Mouse (Mus musculus): ENCODE data around the gene Kcnd1. TPM values are rescaled to one million over a fixed set of nuclear protein-coding genes. Genes with fewer than 3 reads are reported as not detected.
"Not testable (repeated sequence)": the region's sequence is repeated elsewhere in the genome, so short reads cannot be mapped to it uniquely, and the experiment has no call there.

Gene Kcnd1
- polyA plus RNA-seq, 1 experiment: 0.79 TPM

- TF ChIP-seq POLR2A (IDR thresholded peaks at IDR 0.05; ENCODE audit: control insufficient read depth, low read depth, low read length) (no peak), CTCF (IDR thresholded peaks at IDR 0.05; ENCODE audit: control insufficient read depth, insufficient read depth, insufficient replicate concordance, low read depth, low read length) (no peak)
- no peaks in the 10 kb centered on the region for H3K27me3 ChIP-seq (ENCODE audit: control insufficient read depth, insufficient read depth, low read length)
- H3K36me3 ChIP-seq (ENCODE audit: control insufficient read depth, insufficient read depth, low read length): no peaks in the 10 kb centered on the region
- H3K4me3 ChIP-seq (ENCODE audit: control insufficient read depth, low read depth, low read length): no peak overlapping the region
- H3K27ac ChIP-seq (ENCODE audit: control insufficient read depth, insufficient read depth, low read depth, low read length): no peak overlapping the region
- H3K4me1 ChIP-seq (ENCODE audit: control insufficient read depth, insufficient read depth, low read length): no peaks in the 10 kb centered on the region
These were observed 39.4 kb upstream of the Kcnd1 start for GRCm38 (mm10) chrX:7782603-7783092.

DNA sequence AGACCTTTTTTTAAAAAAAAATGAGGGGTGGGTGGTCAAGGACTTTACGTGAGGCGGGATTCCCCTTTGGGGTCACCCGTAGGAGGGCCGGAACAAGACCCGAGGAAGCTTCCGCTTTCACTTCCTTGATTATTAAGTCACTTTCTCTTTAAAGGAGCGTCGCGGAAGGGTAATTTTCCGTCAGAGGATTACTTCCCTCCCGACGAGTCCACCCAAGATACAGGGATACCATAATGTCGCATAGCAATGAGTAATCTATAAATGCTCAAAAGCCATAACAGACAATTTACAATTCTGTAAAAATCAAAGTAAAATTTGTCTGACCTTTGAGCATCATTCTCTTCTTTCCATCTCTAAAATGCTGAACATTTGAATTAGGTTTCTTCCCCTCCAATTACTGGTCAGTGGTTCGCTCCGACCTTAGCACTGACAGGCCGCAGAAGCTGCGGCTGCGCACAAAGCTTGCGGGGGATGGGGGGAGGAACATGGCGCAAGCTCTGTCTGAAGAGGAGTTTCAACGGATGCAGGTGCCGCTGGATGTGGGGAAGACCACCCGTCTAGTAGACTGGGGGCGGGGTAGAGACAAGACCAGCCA lies 32.5 kb upstream of the Kcnd1 start, which contains the start of gene Gripap1:
Gripap1 (plus strand) TSS at position 224 of the 595 bp plus-strand sequence.
- peak within 1 kb of the TSS; percentile 86 for H3K4me3 ChIP-seq (ENCODE audit: control insufficient read depth, low read depth, low read length)
- TF ChIP-seq CTCF (IDR thresholded peaks at IDR 0.05; ENCODE audit: control insufficient read depth, insufficient read depth, insufficient replicate concordance, low read depth, low read length) (no peak), POLR2A (IDR thresholded peaks at IDR 0.05; ENCODE audit: control insufficient read depth, low read depth, low read length) (peak; percentile 39; the same call in 1 of the 2 replicates)
- H3K27me3 ChIP-seq (ENCODE audit: control insufficient read depth, insufficient read depth, low read length): no peaks in the 10 kb centered on the region
- peak within 1 kb of the TSS; percentile 66 for H3K27ac ChIP-seq (ENCODE audit: control insufficient read depth, insufficient read depth, low read depth, low read length)
- no peaks in the 10 kb centered on the region for H3K4me1 ChIP-seq (ENCODE audit: control insufficient read depth, insufficient read depth, low read length)
- no peaks in the 10 kb centered on the region for H3K36me3 ChIP-seq (ENCODE audit: control insufficient read depth, insufficient read depth, low read length)

- Histone ChIP-seq H3K27ac (ENCODE audit: control insufficient read depth, insufficient read depth, low read depth, low read length) (peak overlapping the region; percentile 24; the same call in 1 of the 2 replicates), H3K4me1 (ENCODE audit: control insufficient read depth, insufficient read depth, low read length) (no peaks in the 10 kb centered on the region), H3K36me3 (ENCODE audit: control insufficient read depth, insufficient read depth, low read length) (no peaks in the 10 kb centered on the region), H3K4me3 (ENCODE audit: control insufficient read depth, low read depth, low read length) (peak overlapping the region; percentile 86), H3K27me3 (ENCODE audit: control insufficient read depth, insufficient read depth, low read length) (no peaks in the 10 kb centered on the region)
- TF ChIP-seq CTCF (IDR thresholded peaks at IDR 0.05; ENCODE audit: control insufficient read depth, insufficient read depth, insufficient replicate concordance, low read depth, low read length) (no peak), POLR2A (IDR thresholded peaks at IDR 0.05; ENCODE audit: control insufficient read depth, low read depth, low read length) (no peak)
These were observed 31.8 kb upstream of the Kcnd1 start for GRCm38 (mm10) chrX:7790309-7790708.

GRCm38 (mm10) chrX:7793361-7793760 lies 28.7 kb upstream of the Kcnd1 start:
- Histone ChIP-seq H3K27ac (ENCODE audit: control insufficient read depth, insufficient read depth, low read depth, low read length) (no peak overlapping the region), H3K27me3 (ENCODE audit: control insufficient read depth, insufficient read depth, low read length) (no peaks in the 10 kb centered on the region), H3K4me1 (ENCODE audit: control insufficient read depth, insufficient read depth, low read length) (no peaks in the 10 kb centered on the region), H3K36me3 (ENCODE audit: control insufficient read depth, insufficient read depth, low read length) (no peaks in the 10 kb centered on the region), H3K4me3 (ENCODE audit: control insufficient read depth, low read depth, low read length) (no peak overlapping the region)
- TF ChIP-seq CTCF (IDR thresholded peaks at IDR 0.05; ENCODE audit: control insufficient read depth, insufficient read depth, insufficient replicate concordance, low read depth, low read length) (no peak), POLR2A (IDR thresholded peaks at IDR 0.05; ENCODE audit: control insufficient read depth, low read depth, low read length) (no peak)

DNA sequence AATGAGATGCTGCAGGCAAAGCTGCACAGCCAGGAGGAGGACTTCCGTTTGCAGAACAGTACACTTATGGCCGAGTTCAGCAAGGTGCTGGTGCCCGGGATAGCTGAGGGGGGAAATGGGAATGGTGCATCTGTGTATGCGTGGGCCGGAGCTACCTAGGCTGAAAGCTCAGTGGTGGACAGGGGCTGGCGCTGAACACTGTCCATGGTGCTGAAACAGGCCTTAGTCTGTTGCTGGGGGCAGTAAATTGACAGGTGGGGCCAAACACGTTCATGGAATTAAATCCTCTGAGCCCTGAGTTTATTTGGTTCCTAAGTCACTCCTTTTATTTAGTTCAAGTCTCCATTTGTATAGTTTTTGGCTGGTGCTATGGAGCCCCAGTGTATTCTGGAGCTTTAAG lies 27.1 kb upstream of the Kcnd1 start:
- Histone ChIP-seq H3K36me3 (ENCODE audit: control insufficient read depth, insufficient read depth, low read length) (no peaks in the 10 kb centered on the region), H3K27me3 (ENCODE audit: control insufficient read depth, insufficient read depth, low read length) (no peaks in the 10 kb centered on the region), H3K4me3 (ENCODE audit: control insufficient read depth, low read depth, low read length) (no peak overlapping the region), H3K4me1 (ENCODE audit: control insufficient read depth, insufficient read depth, low read length) (no peaks in the 10 kb centered on the region), H3K27ac (ENCODE audit: control insufficient read depth, insufficient read depth, low read depth, low read length) (no peak overlapping the region)
- no peak for TF ChIP-seq CTCF (IDR thresholded peaks at IDR 0.05; ENCODE audit: control insufficient read depth, insufficient read depth, insufficient replicate concordance, low read depth, low read length)
- no peak for TF ChIP-seq POLR2A (IDR thresholded peaks at IDR 0.05; ENCODE audit: control insufficient read depth, low read depth, low read length)

DNA sequence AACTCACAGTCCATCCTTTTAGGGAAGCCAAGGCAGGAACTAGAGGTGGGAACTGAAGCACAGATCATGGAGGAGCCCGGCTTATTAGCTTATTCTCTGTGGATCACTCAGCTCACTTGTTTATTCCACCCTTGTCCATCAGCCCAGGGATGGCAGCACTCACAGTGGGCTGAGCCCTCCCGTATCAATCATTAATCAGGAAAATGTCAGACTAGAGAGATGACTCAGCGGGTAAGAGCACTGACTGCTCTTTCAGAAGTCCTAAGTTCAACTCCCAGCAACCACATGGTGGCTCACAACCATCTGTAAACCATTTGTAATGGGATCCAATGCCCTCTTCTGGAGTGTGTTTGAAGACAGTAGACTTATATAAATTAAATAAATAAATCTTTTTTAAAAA lies 24.8 kb upstream of the Kcnd1 start:
- Histone ChIP-seq H3K36me3 (ENCODE audit: control insufficient read depth, insufficient read depth, low read length) (no peaks in the 10 kb centered on the region), H3K4me1 (ENCODE audit: control insufficient read depth, insufficient read depth, low read length) (no peaks in the 10 kb centered on the region), H3K27me3 (ENCODE audit: control insufficient read depth, insufficient read depth, low read length) (no peaks in the 10 kb centered on the region), H3K4me3 (ENCODE audit: control insufficient read depth, low read depth, low read length) (no peak overlapping the region), H3K27ac (ENCODE audit: control insufficient read depth, insufficient read depth, low read depth, low read length) (no peak overlapping the region)
- no peak for TF ChIP-seq CTCF (IDR thresholded peaks at IDR 0.05; ENCODE audit: control insufficient read depth, insufficient read depth, insufficient replicate concordance, low read depth, low read length)
- TF ChIP-seq POLR2A (IDR thresholded peaks at IDR 0.05; ENCODE audit: control insufficient read depth, low read depth, low read length): no peak

GRCm38 (mm10) chrX:7802157-7802556 lies 19.9 kb upstream of the Kcnd1 start:
- H3K36me3 ChIP-seq (ENCODE audit: control insufficient read depth, insufficient read depth, low read length); H3K27me3 ChIP-seq (ENCODE audit: control insufficient read depth, insufficient read depth, low read length); H3K4me3 ChIP-seq (ENCODE audit: control insufficient read depth, low read depth, low read length); H3K27ac ChIP-seq (ENCODE audit: control insufficient read depth, insufficient read depth, low read depth, low read length); H3K4me1 ChIP-seq (ENCODE audit: control insufficient read depth, insufficient read depth, low read length): not testable (repeated sequence)

DNA sequence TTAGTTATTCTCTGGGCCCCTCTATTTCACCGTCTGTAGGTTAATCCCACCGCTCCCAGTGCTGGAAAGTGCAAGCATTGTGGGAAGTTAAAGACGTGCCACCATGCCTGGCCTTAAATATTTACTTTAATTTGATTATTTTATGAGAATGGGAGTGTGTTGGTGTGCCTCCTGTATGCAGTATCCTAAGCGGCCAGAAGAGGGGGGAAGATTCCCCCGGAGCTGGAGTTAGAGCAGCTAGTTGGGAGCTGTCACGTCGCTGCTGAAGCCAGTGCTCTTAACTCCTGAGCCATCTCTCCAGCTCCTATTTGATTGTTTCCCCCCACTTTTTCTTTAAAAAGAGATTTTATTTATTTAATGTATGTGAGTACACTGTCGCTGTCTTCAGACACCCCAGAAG lies 7.1 kb upstream of the Kcnd1 start:
- not testable (repeated sequence) for H3K4me1 ChIP-seq (ENCODE audit: control insufficient read depth, insufficient read depth, low read length); H3K27ac ChIP-seq (ENCODE audit: control insufficient read depth, insufficient read depth, low read depth, low read length); H3K27me3 ChIP-seq (ENCODE audit: control insufficient read depth, insufficient read depth, low read length); H3K4me3 ChIP-seq (ENCODE audit: control insufficient read depth, low read depth, low read length); H3K36me3 ChIP-seq (ENCODE audit: control insufficient read depth, insufficient read depth, low read length)
